ENCODE assay signal across 26 mouse cellular contexts in the genomic region with DNA sequence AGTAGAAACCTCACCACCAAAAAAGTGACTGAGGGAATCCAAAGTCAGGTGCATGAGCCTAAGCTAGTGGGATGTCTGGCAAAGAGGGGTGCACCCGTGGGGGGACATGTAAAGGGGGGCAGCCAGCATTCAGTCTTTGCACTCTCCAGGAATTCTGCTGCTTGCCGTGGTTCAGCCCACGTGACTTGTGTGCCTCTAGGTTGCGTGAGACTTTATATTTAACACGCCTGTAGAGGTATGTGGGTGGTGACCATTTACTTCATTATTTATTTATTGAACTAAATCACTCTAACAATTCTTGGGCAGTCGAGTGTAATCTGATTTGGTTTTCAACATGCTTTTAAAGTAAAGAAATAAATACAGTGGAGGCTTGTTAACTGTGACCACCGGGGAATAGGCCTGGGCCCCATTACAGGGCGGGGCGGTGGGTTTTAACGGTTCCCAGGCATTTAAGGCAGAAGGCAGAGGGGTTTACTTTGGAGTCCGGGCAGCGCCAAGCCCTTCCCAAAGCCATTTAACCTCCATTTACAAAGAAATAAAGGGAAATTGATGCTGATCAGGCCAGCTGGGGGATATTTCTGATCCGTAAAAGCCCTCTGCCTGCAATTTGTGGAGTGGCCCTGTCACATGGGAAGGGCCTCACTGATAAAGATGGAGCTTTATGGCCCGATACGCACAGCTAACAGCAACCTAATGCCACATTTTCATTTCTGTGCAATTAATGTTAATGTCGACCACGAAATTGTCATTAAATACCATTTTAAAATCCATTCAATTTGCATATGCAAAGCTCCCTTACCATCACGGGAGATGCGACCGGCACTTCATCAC.
DNase-seq lines count a peak whose midpoint lies in the region; ATAC-seq and TF ChIP-seq lines count a peak whose summit lies in the region.
"Had no signal": no experiment of that assay in that cellular context is flagged by ENCODE, and none has a peak within 500 bp of the region (broad histone marks: within the 10 kb centered on the region; RNA-seq: fewer than 3 reads in every experiment).

No protein-coding gene starts in this region.

- H3K9ac ChIP-seq in midbrain, embryonic 11.5 days (ENCODE audit: low read length): no peak overlapping the region
- no peak overlapping the region for H3K9ac ChIP-seq in ES-E14 (ENCODE audit: insufficient read depth, low read depth, low read length, poor library complexity, severe bottlenecking)
- peak overlapping the region; percentile 25; the same call in 1 of the 2 replicates for H3K9ac ChIP-seq in limb, embryonic 14.5 days (ENCODE audit: low read depth, low read length, severe bottlenecking)
- H3K9ac ChIP-seq in liver, postnatal 0 days (replicated peaks): no peak overlapping the region
- H3K9ac ChIP-seq: heart, embryonic 13.5 days; midbrain, embryonic 15.5 days had no signal

- H3K4me1 ChIP-seq in midbrain, embryonic 11.5 days (ENCODE audit: control insufficient read depth, insufficient read depth, low read length): peaks cover 3% of the 10 kb centered on the region; the same call in 1 of the 2 replicates
- H3K4me1 ChIP-seq in midbrain, embryonic 10.5 days: peaks cover 15% of the 10 kb centered on the region
- no peaks in the 10 kb centered on the region for H3K4me1 ChIP-seq in ES-E14 (ENCODE audit: control insufficient read depth in 2 of 2, insufficient read depth in 2 of 2, low read length in 2 of 2, poor library complexity in 1 of 2)
- H3K4me1 ChIP-seq in limb, embryonic 14.5 days (ENCODE audit: control insufficient read depth, insufficient read depth, low read length): 0 out of 2 replicates have a peak, but pooled peaks cover 5% of the 10 kb centered on the region
- no peaks in the 10 kb centered on the region for H3K4me1 ChIP-seq in liver, postnatal 0 days (ENCODE audit: insufficient read depth)
- H3K4me1 ChIP-seq: heart, embryonic 13.5 days had no signal

- H3K9me3 ChIP-seq in midbrain, embryonic 11.5 days (ENCODE audit: control insufficient read depth, low read length): no peaks in the 10 kb centered on the region
- no peaks in the 10 kb centered on the region for H3K9me3 ChIP-seq in midbrain, embryonic 10.5 days (replicated peaks)
- H3K9me3 ChIP-seq in ES-E14 (ENCODE audit: control insufficient read depth, insufficient read depth, low read depth, low read length): no peaks in the 10 kb centered on the region
- H3K9me3 ChIP-seq in limb, embryonic 14.5 days (ENCODE audit: control insufficient read depth, low read length): no peaks in the 10 kb centered on the region
- no peaks in the 10 kb centered on the region for H3K9me3 ChIP-seq in liver, postnatal 0 days (ENCODE audit: low read length)
- H3K9me3 ChIP-seq: heart, embryonic 13.5 days; hindbrain, embryonic 10.5 days; megakaryocyte, embryonic 14.5 days; midbrain, embryonic 15.5 days had no signal

- no peak for ATAC-seq in midbrain, embryonic 11.5 days (ENCODE audit: low FRiP score)
- no peak for ATAC-seq in limb, embryonic 14.5 days (ENCODE audit: low FRiP score, low read depth)
- no peak for ATAC-seq in liver, postnatal 0 days
- ATAC-seq: forebrain, embryonic 16.5 days; intestine, postnatal 0 days; midbrain, embryonic 15.5 days; Patski had no signal

- no peak for TF ChIP-seq EP300 in liver, postnatal 0 days (IDR thresholded peaks at IDR 0.05; ENCODE audit: low read depth)

- no peaks in the 10 kb centered on the region for H3K36me3 ChIP-seq in midbrain, embryonic 11.5 days (ENCODE audit: control insufficient read depth, insufficient read depth, low read length)
- H3K36me3 ChIP-seq in midbrain, embryonic 10.5 days: no peaks in the 10 kb centered on the region
- H3K36me3 ChIP-seq in ES-E14 (ENCODE audit: control insufficient read depth, insufficient read depth, low read length, poor library complexity, severe bottlenecking): no peaks in the 10 kb centered on the region
- no peaks in the 10 kb centered on the region for H3K36me3 ChIP-seq in limb, embryonic 14.5 days (ENCODE audit: control insufficient read depth, insufficient read depth, low read length)
- no peaks in the 10 kb centered on the region for H3K36me3 ChIP-seq in liver, postnatal 0 days (replicated peaks; ENCODE audit: insufficient read depth, low read length)
- H3K36me3 ChIP-seq: heart, embryonic 13.5 days; hindbrain, embryonic 10.5 days; midbrain, embryonic 15.5 days had no signal

- in situ Hi-C loops in ES-E14 (cut with MboI; ENCODE audit: low sequenced_read_pairs in 2 of 2, unreplicated experiment in 2 of 2): no loop called here

- H3K4me2 ChIP-seq in midbrain, embryonic 11.5 days: no peak overlapping the region
- no peak overlapping the region for H3K4me2 ChIP-seq in limb, embryonic 14.5 days (replicated peaks; ENCODE audit: low read depth, low read length, severe bottlenecking)
- no peak overlapping the region for H3K4me2 ChIP-seq in liver, postnatal 0 days (ENCODE audit: low read depth, low read length)
- H3K4me2 ChIP-seq: heart, embryonic 13.5 days; liver, embryonic 11.5 days; midbrain, embryonic 15.5 days had no signal

- no peak for TF ChIP-seq POLR2A in brain, embryonic 14.5 days (IDR thresholded peaks at IDR 0.05; ENCODE audit: borderline replicate concordance, extremely low read depth, insufficient read depth, insufficient read length, poor library complexity, severe bottlenecking)
- TF ChIP-seq POLR2A in limb, embryonic 14.5 days (IDR thresholded peaks at IDR 0.05; ENCODE audit: borderline replicate concordance, extremely low read depth, insufficient read depth, insufficient read length): no peak

- DNase-seq in midbrain, embryonic 11.5 days (ENCODE audit: low spot score, missing footprints): peak; percentile 81
- no peak for DNase-seq in midbrain, embryonic 10.5 days (ENCODE audit: low spot score)
- no peak for DNase-seq in ES-E14 (ENCODE audit: low read depth, low spot score)
- peak; percentile 51 for DNase-seq in brain, embryonic 14.5 days (ENCODE audit: low read depth)
- peak; percentile 32 for DNase-seq in limb, embryonic 14.5 days (ENCODE audit: low spot score)
- no peak for DNase-seq in gastrocnemius, postnatal 14 days
- no peak for DNase-seq in liver, postnatal 0 days
- DNase-seq in kidney, postnatal 10 days: no peak
- DNase-seq: adrenal gland, postnatal 10 days; cerebellum, adult 11 months; cerebellum, adult 9-10 months; embryo, embryonic 11 days; heart, postnatal 10 days; kidney, postnatal 36 days; lung, postnatal 4 days had no signal

- H3K27me3 ChIP-seq in midbrain, embryonic 11.5 days (ENCODE audit: control insufficient read depth, insufficient read depth, low read length): peaks cover 12% of the 10 kb centered on the region
- peaks cover 59% of the 10 kb centered on the region for H3K27me3 ChIP-seq in midbrain, embryonic 10.5 days (ENCODE audit: low read depth, poor library complexity, severe bottlenecking)
- H3K27me3 ChIP-seq in limb, embryonic 14.5 days (ENCODE audit: control insufficient read depth, insufficient read depth, low read length): peaks cover 9% of the 10 kb centered on the region; the same call in 1 of the 2 replicates
- no peaks in the 10 kb centered on the region for H3K27me3 ChIP-seq in liver, postnatal 0 days (ENCODE audit: insufficient read depth, low read length)

- 73% methylated on average over 20 of the region's 20 CpGs for WGBS in midbrain, embryonic 11.5 days
- WGBS in midbrain, embryonic 10.5 days: 81% methylated on average over 20 of the region's 20 CpGs
- WGBS in limb, embryonic 14.5 days: 36% methylated on average over 20 of the region's 20 CpGs
- 74% methylated on average over 20 of the region's 20 CpGs for WGBS in liver, postnatal 0 days (ENCODE audit: insufficient replicate concordance)

- H3K27ac ChIP-seq in midbrain, embryonic 11.5 days (ENCODE audit: low read depth, low read length): no peak overlapping the region
- no peak overlapping the region for H3K27ac ChIP-seq in midbrain, embryonic 10.5 days (replicated peaks)
- peak overlapping the region; percentile 5; the same call in 1 of the 2 replicates for H3K27ac ChIP-seq in ES-E14 (ENCODE audit: insufficient read depth, low read depth, low read length, poor library complexity, severe bottlenecking)
- no peak overlapping the region for H3K27ac ChIP-seq in limb, embryonic 14.5 days (replicated peaks; ENCODE audit: low read depth, low read length)
- H3K27ac ChIP-seq in liver, postnatal 0 days (ENCODE audit: low read depth): no peak overlapping the region
- H3K27ac ChIP-seq: heart, embryonic 13.5 days; hindbrain, embryonic 10.5 days; layer of hippocampus, adult 2 months; left cerebral cortex, adult 2 months; midbrain, embryonic 15.5 days had no signal

- H3K4me3 ChIP-seq in midbrain, embryonic 11.5 days (ENCODE audit: low read depth, low read length): no peak overlapping the region
- H3K4me3 ChIP-seq in midbrain, embryonic 10.5 days: no peak overlapping the region
- no peak overlapping the region for H3K4me3 ChIP-seq in ES-E14 (ENCODE audit: insufficient read depth in 1 of 2, low read depth in 1 of 2, low read length in 2 of 2, poor library complexity in 1 of 2, severe bottlenecking in 1 of 2)
- H3K4me3 ChIP-seq in limb, embryonic 14.5 days (replicated peaks; ENCODE audit: low read length): no peak overlapping the region
- H3K4me3 ChIP-seq in liver, postnatal 0 days (ENCODE audit: low read depth, low read length): no peak overlapping the region
- H3K4me3 ChIP-seq: erythroblast, embryonic 14.5 days; heart, embryonic 13.5 days; hindbrain, embryonic 10.5 days; layer of hippocampus, adult 2 months; left cerebral cortex, adult 2 months; megakaryocyte, embryonic 14.5 days; midbrain, embryonic 15.5 days had no signal

- intact Hi-C loops in gastrocnemius, postnatal 14 days (cut with DNase I; ENCODE audit: low total_unique reads): no loop called here

- TF ChIP-seq CTCF in brain, embryonic 14.5 days (IDR thresholded peaks at IDR 0.05; ENCODE audit: borderline replicate concordance, extremely low read depth, insufficient read depth, insufficient read length): no peak
- no peak for TF ChIP-seq CTCF in liver, postnatal 0 days (IDR thresholded peaks at IDR 0.05; ENCODE audit: low read depth)

TF ChIP-seq in ES-E14, 5 proteins besides CTCF, POLR2A, EP300 and RAD21:
- no peak for TF ChIP-seq HCFC1 (IDR thresholded peaks at IDR 0.05; ENCODE audit: borderline replicate concordance, insufficient read depth, low read length)
- TF ChIP-seq CHD2 (IDR thresholded peaks at IDR 0.05; ENCODE audit: low read depth, low read length): no peak

Comparison
In these comparisons a context has a peak if more than half of its experiments do, and no peak if none do; other contexts are left out.
1. DNase-seq: peak in midbrain, embryonic 11.5 days (single experiment), brain, embryonic 14.5 days (single experiment) and limb, embryonic 14.5 days (single experiment); none in midbrain, embryonic 10.5 days (single experiment), ES-E14 (single experiment), gastrocnemius, postnatal 14 days (single experiment), liver, postnatal 0 days (single experiment) and kidney, postnatal 10 days (single experiment).